Mouse (Mus musculus) forebrain, embryonic 11.5 days (tissue): ENCODE data around the gene Olfr547. TPM values are rescaled to one million over a fixed set of nuclear protein-coding genes. Genes with fewer than 3 reads are reported as not detected.

Source experiments
- polyA plus RNA-seq: library from polyadenylated mRNA; unstranded; fragments of >200 nt; fragmentation: Nextera tagmentation; extraction: Ambion mirVana; gene quantifications from 2 replicates; pipeline ENCODE4 v1.2.1, GENCODE M21; 2014

Gene Olfr547
- polyA plus RNA-seq, 1 experiment from 2014 or later, result not detected

Other genes starting within 250 kb of the Olfr547 start
- gene Rrm1, start 93.1 kb upstream of the Olfr547 start, polyA plus RNA-seq, result 274 and 290 TPM in 2 replicates
- gene Olfr543, start 53.1 kb upstream of the Olfr547 start, polyA plus RNA-seq, result 1.0 and 1.5 TPM in 2 replicates
- gene Olfr544, start 46.4 kb upstream of the Olfr547 start, polyA plus RNA-seq, result 0.11 and 0.40 TPM in 2 replicates
- gene Olfr545, start 35.2 kb upstream of the Olfr547 start, polyA plus RNA-seq, result 0.09 and 0.12 TPM in 2 replicates
- gene Olfr548-ps1, start 6.1 kb downstream of the Olfr547 start, polyA plus RNA-seq, result not detected in 2 replicates
- not detected in 2 replicates for gene Olfr549, start 15.1 kb downstream of the Olfr547 start, polyA plus RNA-seq
- gene Trim21, start 30.7 kb downstream of the Olfr547 start, polyA plus RNA-seq, result 0.16 and 0.25 TPM in 2 replicates
- gene Olfr550, start 36.7 kb downstream of the Olfr547 start, polyA plus RNA-seq, result not detected in 2 replicates
- gene Olfr551, start 57.1 kb downstream of the Olfr547 start, polyA plus RNA-seq, result not detected in 2 replicates
- not detected in 2 replicates for gene Olfr552, start 63.0 kb downstream of the Olfr547 start, polyA plus RNA-seq
- gene Olfr553, start 83.5 kb downstream of the Olfr547 start, polyA plus RNA-seq, result not detected in 2 replicates
- not detected in 2 replicates for gene Olfr554, start 103.7 kb downstream of the Olfr547 start, polyA plus RNA-seq
- gene Olfr555, start 124.1 kb downstream of the Olfr547 start, polyA plus RNA-seq, result not detected in 2 replicates
- gene Olfr556, start 130.2 kb downstream of the Olfr547 start, polyA plus RNA-seq, result not detected in 2 replicates
- 11.0 and 12.0 TPM in 2 replicates for gene Trim68, start 152.6 kb downstream of the Olfr547 start, polyA plus RNA-seq
- gene Olfr557, start 161.2 kb downstream of the Olfr547 start, polyA plus RNA-seq, result not detected in 2 replicates
- gene Olfr558, start 167.5 kb downstream of the Olfr547 start, polyA plus RNA-seq, result not detected in 2 replicates
- not detected in 2 replicates for gene Olfr33, start 184.3 kb downstream of the Olfr547 start, polyA plus RNA-seq
- gene Olfr559, start 192.7 kb downstream of the Olfr547 start, polyA plus RNA-seq, result not detected in 2 replicates
- not detected in 2 replicates for gene Olfr560, start 224.6 kb downstream of the Olfr547 start, polyA plus RNA-seq
- not detected in 2 replicates for gene Olfr78, start 224.7 kb downstream of the Olfr547 start, polyA plus RNA-seq
- not detected in 2 replicates for gene Olfr561, start 236.5 kb downstream of the Olfr547 start, polyA plus RNA-seq